Mouse (Mus musculus) CH12.LX (cell line): Measurements from ENCODE around the gene Rasl10a.

Source experiments
- IRF4 ChIP-seq: IDR thresholded peaks from 2 replicates; pipeline ENCODE4 v1.6.1; 2014; ENCODE audit warnings: low read depth, mild to moderate bottlenecking, inconsistent platforms, low read length, improper control_type of control experiment
- USF1 ChIP-seq: IDR thresholded peaks from 2 replicates; pipeline ENCODE4 v1.6.1; 2014; ENCODE audit warnings: low read depth, mild to moderate bottlenecking, inconsistent platforms, low read length, improper control_type of control experiment
- ZNF384 ChIP-seq: IDR thresholded peaks from 2 replicates; pipeline ENCODE4 v1.6.1; 2012; ENCODE audit warnings: low read depth, low read length, improper control_type of control experiment, inconsistent platforms

- no peak for TF ChIP-seq IRF4
- TF ChIP-seq USF1: no peak
- no peak for TF ChIP-seq ZNF384
These were observed 40.3 kb downstream of the Rasl10a start for GRCm38 (mm10) chr11:5098035-5098735.
